Mouse (Mus musculus) testis, postnatal 10 days (tissue): Measurements from ENCODE around the gene 3830403N18Rik.
"Not testable (repeated sequence)": the region's sequence is repeated elsewhere in the genome, so short reads cannot be mapped to it uniquely, and the experiment has no call there.

Experiments
- DNase-seq: peaks from one replicate; pipeline ENCODE4 v3.0.0; 2021; ENCODE audit warnings: low spot score

The 3830403N18Rik gene

DNA sequence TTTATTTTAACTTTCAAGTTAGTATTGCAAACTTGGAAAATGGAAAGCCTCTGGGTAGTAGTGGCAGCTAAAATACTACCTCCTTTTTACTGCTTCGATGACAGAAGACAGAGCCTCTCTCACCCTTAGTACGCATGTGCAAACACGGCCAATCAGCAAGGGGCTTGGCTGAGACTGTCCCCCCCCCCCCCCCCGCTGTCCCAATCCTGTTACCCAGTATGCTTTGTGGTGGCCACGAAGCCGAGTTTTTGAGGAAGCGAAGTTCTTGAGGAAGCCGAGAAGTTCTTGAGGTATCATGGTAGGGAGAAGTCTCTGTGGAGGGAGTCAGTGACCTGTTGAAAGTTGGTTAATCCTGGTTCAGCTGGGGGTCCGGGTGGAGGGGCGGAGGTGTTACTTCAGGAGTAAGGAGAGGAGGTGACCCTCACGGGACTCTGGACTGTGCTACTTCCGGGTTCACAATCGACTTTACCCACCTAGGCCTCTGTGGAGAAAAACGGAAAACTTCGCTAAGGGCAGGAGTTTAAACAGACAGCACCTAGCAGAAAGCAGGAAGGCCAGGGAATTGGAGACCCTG, at the start of gene 3830403N18Rik:
3830403N18Rik (plus strand) TSS at position 237 of the 574 bp plus-strand sequence.
- DNase-seq, result not testable (repeated sequence)

DNA sequence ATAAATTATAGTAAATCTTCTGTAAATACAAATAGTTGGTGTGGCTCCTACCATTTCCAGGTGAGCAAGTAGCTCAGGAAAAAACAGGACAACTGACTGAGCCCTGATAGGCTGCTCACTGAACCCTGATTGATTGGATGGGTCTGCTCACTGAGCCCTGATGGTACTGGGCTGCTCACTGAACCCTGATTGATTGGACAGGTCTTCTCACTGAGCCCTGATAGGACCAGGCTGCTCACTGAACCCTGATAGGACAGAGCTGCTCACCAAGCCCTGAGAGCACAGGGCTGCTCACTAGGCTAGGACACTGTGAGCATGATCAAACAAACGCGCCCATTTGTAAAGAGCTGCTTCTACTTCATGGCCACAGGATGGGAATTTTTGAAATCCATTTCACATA, 15.0 kb downstream of the 3830403N18Rik start:
- DNase-seq, result no peak

GRCm38 (mm10) chrX:56186449-56186848, 50.1 kb downstream of the 3830403N18Rik start:
- not testable (repeated sequence) for DNase-seq
